Mouse (Mus musculus) adrenal gland, adult 2 months (tissue): ENCODE results near the gene Ada. TPM values are rescaled to one million over a fixed set of nuclear protein-coding genes. Genes with fewer than 3 reads are reported as not detected.

Experiments
- DNase-seq: peaks from one replicate; pipeline ENCODE4 v3.0.0; 2021
- polyA plus RNA-seq: library from polyadenylated mRNA; depleted of rRNA; stranded (reverse); fragments of >200 nt; gene quantifications from 2 replicates; pipeline ENCODE4 v1.2.3, GENCODE M21; 2012
- total RNA-seq, 2 experiments: library from RNA; stranded (reverse); gene quantifications; 2 replicates each; pipeline ENCODE4 v1.2.3; 2021

Ada gene
- total and polyA plus RNA-seq, 3 experiments = 0.65 to 5.5 (median 4.1) TPM

DNA sequence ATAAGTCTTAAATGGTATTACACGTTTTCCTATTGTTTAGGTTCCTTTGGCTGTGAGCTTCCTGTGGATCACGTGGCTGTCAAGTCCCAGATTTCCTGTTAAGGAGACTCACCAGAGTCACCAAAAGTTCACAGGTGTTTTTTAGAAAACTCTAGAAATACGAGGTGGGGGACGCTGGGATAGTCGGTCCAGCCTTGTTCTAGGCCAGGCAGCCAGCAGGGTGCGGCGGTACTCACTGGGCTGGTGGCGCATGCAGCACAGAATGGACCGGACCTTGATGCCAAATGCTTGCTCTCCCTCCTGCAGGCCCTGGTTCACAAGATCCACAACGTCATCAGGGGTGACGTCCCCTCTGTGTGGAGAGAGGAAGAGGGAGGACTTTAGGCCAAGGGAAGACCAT is 18.0 kb downstream of the Ada start:
- no peak for DNase-seq

DNA sequence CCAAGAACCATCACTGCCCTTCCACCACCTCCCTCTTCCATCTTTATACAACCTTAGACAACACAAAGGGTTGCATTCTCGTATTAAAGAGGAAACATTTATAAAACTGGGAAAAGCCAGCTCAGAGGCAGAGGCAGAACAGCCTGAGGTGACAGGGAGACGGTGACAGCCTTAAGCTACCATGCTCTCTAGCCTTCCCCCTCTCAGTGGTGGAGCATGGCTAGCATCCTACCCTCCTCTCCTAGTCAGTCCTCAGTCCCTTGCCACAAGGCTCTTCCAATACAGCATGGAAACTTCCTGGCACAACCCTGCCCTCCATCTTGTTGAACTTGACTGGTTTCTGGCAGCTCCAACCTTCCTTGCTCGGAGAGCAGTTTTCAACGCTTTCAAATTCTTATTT is 21.7 kb downstream of the Ada start:
- DNase-seq = no peak

GRCm38 (mm10) chr2:163726766-163727393 is 23.2 kb downstream of the Ada start:
- DNase-seq = peak; percentile 70

- DNase-seq = peak; percentile 84
Observed at GRCm38 (mm10) chr2:163722550-163722949, 27.5 kb downstream of the Ada start.

GRCm38 (mm10) chr2:163719616-163720015 is 30.4 kb downstream of the Ada start:
- DNase-seq = no peak

GRCm38 (mm10) chr2:163718951-163719603 is 31.0 kb downstream of the Ada start:
- peak; percentile 80 for DNase-seq

GRCm38 (mm10) chr2:163718526-163718925 is 31.5 kb downstream of the Ada start:
- no peak for DNase-seq

DNA sequence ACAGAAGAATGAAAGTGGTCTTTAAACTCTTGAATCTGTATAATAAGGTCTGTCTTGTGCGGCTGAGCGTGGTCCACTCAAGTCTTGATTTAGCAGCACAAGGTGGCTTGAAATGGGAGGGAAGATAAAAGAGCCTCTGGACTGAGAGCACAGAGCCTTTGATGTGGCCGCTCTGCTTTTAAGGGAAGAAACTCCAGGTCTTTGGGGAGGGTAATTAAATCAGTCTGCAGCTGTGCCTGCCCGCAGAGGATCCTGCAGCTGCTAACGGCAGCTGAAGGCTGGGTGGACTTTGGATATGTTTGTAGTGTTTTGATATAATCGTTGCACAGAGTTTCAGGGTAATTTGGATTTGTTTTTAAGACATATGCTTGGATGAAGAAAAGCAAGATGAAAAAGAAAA is 33.2 kb downstream of the Ada start:
- no peak for DNase-seq

DNA sequence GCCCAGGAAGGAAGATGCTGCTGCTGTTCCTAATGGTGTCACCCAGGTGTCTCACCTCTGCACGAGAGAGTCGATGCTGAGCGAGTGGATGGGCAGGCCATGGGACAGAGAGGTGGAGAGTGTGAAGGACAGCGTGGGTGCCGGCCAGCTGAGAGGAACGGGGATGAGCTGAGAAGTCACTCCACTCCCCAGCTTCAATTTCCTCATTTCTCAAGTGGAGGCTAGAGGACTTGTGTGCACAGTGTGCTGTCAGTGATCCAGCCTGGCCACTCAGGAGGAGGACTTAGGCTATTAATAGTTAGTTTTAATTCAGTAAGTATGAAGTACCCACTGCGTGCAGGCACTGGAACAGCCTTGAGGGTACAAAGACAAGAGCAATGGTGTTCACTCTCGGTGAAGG is 33.6 kb downstream of the Ada start:
- DNase-seq = no peak

- no peak for DNase-seq
Observed at GRCm38 (mm10) chr2:163713340-163713739, 36.7 kb downstream of the Ada start.

- DNase-seq = no peak
Observed at GRCm38 (mm10) chr2:163712874-163713273, 37.2 kb downstream of the Ada start.

DNA sequence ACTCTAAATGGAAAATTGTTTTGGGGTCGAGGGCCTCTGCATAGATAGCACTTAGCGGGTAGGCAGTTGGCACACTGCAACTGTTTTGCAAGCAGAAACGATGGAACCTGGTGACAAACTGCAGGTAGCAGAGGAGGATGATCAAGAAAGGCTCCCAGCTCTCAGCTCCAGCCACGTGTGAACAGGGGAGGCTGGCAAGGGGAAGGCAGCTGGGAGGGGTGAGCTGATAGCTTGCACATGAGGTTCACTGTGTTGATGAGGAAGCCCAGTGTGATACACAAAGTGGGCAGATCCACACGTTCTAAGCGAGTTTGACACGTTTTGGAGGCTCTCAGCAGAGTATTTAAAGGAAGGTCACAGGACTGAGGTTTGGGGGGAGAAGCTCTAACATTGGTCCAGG is 37.6 kb downstream of the Ada start:
- no peak for DNase-seq

- DNase-seq = no peak
Observed at GRCm38 (mm10) chr2:163711368-163711868, 38.6 kb downstream of the Ada start.

- no peak for DNase-seq
Observed at GRCm38 (mm10) chr2:163710606-163711159, 39.4 kb downstream of the Ada start.

DNA sequence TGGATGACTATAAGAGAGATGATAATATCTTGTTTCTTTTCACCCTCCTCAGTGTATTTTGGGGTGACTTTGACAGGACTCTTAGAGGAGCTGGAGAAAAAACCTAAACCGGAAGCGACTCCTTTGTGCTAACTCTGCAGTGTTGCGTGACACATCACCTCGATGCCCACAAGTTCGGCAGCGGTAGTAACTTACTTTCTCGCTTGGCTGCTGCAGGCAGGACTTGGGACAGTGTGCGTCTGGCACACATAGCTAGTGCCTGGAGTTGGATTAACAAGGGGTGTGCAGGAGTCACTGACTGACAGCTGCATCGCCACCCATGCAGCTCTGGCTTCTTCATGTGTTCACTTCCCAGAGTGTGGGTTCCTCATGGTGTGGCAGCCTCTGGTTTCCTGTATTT is 40.0 kb downstream of the Ada start:
- DNase-seq = no peak

DNA sequence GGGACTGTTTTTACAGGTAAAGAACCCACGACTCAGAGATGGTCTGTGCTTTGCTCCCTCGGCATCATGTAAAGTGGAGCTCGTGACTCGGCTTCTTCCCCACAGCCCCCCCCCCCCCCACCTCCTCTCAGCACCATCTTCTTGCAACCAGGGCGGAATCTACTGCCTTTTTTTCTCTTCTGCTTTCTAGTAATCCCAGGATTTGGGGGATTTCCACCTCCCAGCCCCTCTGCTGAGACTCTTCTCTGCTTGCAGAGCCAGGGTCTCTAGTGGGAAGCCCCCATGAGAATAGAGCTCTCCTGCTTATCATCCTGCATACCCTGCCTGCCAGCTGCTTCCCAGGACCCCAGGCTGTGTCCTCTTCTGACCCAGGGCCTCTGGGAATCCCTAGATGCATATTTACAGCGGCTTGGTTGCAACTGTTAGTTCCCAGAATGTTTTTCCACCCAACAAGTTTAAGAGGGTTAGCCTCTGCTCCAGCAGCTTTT is 41.2 kb downstream of the Ada start:
- no peak for DNase-seq

DNA sequence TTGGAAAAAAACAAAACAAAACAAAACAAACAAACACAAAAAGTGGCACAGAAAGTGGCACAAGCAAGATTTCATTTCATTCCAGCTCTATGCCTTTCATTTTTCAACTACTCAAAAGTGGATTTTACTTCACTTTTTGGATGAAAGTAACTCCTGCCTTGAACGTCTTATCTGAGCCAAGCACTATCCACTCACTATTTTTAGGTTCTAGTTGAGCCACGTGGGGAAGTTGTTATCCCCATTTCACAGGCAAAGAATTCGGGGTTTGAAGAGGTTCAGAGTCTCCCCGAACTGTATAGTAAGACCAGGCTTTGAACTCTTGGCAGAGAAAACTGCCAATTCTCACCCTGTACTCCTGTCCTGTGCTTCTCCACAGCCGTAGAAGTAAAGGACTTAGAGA is 41.7 kb downstream of the Ada start:
- DNase-seq = no peak

DNA sequence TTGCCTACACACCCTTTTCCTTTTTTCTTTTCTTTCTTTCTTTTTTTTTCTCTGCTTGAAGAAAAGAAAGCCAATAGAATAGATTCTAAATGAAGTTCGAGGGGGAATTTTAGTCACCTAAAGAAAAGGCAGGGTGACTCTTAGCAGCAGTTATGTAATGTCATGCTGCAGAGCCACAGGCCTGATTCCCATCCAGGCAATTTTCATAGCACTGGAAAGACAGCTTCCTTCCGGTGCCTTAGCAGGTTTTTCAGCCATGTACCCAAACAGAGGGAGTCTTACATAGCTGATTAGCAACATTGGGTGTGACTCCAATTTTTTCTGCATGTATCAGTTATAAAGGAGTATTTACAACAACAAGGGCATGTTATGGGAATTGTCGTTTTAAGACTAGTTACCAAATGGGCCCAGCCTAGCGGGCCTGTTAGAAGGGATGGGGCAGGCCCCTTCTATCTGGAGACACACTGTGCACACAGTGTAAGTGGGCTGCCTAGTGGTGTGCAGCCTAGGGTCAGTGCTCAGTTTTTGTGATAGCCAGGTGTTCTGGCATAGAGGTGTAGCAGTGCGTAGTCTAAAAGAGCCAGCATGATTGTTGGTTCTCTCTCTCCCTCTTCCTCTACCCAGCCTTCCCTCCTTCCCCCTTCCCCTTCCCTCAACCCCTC is 46.3 kb downstream of the Ada start:
- no peak for DNase-seq

GRCm38 (mm10) chr2:163702921-163703320 is 47.1 kb downstream of the Ada start:
- no peak for DNase-seq

- DNase-seq = no peak
Observed at GRCm38 (mm10) chr2:163702431-163702830, 47.6 kb downstream of the Ada start.

- DNase-seq = no peak
Observed at GRCm38 (mm10) chr2:163699078-163699780, 50.8 kb downstream of the Ada start.
